Mouse (Mus musculus) layer of hippocampus, postnatal 25 days (tissue): ENCODE measurements around the gene Celf1. TPM values are rescaled to one million over a fixed set of nuclear protein-coding genes. Genes with fewer than 3 reads are reported as not detected.

ENCODE experiments used
- DNase-seq, 2 experiments: peaks; one replicate each; pipeline ENCODE4 v3.0.0; 2022; ENCODE audit warnings: mixed read lengths in 2 of 2, low spot score in 1 of 2; ENCODE audit errors: extremely low spot score in 1 of 2
- total RNA-seq, 2 experiments: library from RNA; stranded (reverse); gene quantifications; 2 replicates each; pipeline ENCODE4 v1.2.3; 2021

Celf1 gene
- total RNA-seq, 2 experiments from 2014 or later = 138 to 153 TPM

DNA sequence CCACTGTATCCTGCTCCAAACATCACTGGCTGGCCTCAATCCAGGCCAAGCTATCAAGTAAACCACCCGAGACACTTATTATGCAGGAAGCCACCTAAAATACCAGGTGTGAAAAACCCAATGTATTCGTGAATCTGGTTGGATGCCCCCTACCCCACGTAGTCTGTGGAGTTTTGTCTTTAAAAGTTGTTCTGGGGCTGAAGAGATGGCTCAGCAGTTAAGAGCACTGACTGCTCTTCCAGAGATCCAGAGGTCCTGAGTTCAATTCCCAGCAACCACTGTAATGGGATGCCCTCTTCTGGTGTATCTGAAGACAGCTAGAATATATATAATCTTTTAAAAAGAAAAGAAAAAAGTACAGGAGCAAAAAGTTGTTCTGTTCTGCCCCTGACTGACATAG, 1.8 kb upstream of the Celf1 start:
- no peak for DNase-seq

DNA sequence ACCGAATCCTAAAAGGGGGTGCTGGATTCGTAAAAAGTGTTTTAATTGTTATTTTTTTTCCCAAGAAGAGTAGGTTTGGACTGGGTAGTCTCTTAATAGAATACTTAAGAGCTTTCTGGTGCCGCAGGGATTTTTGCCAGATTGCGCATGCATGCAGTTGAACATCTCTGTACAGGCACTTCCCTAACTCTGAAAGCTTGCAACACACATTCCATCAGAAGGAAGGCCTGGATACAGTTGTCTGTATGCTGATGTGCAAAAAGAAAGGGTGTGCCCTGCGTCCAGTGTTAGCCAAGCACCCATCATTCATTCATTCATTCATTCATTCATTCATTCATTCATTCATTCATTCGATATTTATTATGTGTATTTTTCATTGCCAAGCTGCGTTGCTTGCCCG, 432 bp upstream of the Celf1 start:
- DNase-seq = no peak

DNA sequence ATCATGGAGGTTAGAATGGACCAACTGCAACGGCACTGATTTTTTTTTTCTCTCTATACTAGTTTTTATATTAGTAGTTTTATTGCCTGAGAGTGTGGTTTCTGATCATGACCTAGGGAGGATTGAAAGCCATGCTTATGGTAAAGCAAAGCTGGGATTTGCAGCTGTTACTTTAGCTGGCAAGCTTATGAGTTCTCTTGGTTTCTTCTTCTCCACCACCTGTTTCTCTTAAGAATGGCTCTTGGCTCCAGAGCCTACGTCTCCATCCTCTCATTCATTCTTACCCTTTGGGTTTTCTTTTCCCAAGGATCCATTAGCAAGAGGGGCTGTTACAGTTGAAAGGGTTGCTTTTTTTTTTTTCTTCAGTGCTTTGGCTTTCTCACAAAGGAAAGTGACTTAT, 1.6 kb downstream of the Celf1 start:
- no peak for DNase-seq

DNA sequence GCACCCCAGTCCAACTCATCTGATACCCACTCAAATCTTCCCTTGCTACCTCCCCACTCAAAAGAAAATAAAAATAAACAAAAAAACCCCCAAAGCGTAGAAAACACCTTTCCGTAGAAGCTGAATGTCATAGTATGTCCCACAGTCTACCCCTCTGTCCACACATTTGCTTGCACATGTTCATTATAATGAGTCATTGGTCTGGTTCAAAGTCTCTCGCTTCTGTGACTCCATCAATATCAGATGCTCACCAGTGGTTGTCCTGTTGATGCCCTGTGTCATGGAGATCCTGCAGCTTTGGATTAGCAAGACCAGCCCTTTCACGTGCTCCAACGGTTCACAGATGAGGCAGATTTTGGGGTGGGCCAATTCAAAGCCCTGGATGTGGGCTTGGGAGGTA, 10.0 kb downstream of the Celf1 start:
- DNase-seq = no peak

DNA sequence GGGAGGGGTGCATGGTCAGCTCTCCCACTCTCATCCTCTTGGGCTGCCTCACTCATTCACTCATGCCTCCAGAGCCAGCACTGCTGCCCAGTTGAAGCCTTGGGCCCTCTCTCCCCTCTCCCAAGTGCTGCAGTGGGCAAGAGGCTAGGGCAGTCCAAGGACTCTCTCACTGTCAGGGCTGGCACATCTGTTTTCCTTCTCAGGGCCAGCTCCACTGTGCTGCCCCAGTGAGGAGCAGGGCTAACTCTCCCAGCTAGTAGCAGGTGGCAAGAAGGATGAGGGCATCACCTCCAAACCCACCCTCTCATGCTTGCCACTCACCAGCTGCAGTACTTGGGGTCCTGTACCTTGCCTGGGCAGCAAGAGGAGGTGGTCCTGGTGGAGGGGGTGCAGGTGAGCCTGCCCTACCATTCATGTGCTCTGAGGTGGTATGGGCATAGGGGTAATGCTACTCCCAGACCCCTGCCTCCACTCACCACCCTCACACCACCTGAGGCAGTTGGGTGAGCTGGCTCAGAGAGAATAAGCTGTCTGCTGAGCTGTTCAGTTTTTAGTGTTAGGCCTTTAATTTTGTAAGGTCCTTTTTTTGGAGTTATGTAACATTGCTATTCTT, 10.5 kb downstream of the Celf1 start:
- no peak for DNase-seq

DNA sequence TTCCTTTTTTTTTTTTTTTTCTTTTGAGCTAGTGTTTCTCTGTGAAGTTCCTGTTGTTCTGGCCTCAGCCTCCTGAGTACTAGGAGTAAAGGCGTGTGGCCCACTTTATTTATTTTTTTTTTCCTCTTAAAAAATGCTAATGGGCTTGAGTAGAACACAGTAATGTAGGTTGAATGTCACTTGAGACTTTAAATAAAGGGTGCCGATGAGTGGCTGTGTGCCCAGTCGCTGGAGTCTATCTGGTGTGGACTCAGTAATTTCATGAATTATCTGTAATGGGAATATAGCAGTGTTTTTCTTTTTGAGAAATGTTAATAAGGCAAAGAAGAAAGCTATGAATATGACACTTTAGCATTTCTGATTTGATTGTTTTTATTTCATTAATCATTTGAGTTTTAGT, 13.3 kb downstream of the Celf1 start:
- no peak for DNase-seq

DNA sequence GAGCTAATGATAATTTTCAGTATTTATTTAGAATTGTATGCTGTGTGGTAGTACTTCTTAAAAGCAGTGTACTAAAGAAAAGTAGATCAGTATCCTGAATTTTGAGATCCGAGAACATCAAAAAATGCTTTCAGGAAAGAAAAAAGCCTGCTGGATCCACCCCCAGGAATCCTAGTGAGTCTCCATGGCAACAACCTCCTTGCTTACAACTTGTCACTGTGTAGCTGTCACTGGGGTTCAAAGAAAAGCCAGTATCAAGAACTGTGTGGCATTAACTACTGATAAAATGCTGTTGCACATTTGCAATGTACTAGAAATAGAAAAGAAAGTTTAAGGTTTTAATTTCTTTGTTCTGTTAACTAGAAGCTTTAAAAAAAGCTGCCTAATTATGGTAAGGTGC, 15.9 kb downstream of the Celf1 start:
- DNase-seq = no peak

DNA sequence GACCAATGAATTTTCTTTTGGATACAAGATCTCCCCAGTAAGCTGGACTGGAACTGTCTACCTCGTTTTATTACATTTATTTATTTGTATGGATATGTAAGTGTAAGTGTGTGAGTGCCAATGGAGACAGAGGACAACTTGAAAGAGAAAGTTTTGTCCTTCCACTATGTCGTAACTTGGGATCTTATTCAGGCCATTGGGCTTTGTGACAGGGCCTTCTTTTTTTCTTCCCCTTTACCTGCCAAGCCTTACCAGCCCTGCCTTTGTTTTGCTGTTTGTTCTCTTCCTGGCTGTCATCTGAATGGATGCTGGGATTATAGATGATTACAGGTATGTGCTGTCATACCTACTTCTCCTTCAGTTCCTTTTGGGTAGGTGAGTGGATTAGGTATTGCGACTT, 18.7 kb downstream of the Celf1 start:
- no peak for DNase-seq

DNA sequence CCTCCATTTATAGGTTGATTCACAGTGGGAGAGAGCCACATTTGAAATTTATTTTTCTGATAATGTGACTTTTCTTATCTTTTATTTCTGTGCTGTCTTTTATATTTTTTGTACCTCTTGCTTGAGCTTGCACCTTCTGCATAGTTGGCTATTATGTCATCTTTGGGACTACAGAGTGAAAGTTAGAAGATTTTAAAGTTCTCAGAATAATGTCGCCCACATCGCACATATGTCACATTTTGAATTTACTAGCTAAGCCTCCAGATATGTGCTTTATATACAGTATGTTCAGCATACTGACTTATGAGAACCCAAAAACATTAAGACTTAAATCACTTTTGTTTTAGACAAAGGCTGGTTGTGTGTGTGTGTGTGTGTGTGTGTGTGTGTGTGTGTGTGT, 19.8 kb downstream of the Celf1 start:
- no peak for DNase-seq

DNA sequence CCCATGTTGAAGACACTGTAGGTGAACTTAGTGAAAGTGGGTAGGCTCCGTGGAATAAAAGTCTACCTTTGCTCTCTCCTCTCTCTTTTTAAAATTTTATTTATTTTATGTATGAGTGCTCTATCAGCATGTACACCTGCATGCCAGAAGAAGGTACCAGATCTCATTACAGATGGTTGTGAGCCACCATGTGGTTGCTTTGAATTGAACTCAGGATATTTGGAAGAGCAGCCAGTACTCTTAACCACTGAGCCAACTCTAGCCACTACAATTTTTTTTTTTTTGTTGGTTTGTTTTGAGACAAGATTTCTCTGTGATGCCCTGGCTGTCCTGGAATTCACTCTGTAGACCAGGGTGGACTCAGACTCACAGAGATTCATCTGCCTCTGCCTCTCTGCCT, 23.1 kb downstream of the Celf1 start:
- no peak for DNase-seq

DNA sequence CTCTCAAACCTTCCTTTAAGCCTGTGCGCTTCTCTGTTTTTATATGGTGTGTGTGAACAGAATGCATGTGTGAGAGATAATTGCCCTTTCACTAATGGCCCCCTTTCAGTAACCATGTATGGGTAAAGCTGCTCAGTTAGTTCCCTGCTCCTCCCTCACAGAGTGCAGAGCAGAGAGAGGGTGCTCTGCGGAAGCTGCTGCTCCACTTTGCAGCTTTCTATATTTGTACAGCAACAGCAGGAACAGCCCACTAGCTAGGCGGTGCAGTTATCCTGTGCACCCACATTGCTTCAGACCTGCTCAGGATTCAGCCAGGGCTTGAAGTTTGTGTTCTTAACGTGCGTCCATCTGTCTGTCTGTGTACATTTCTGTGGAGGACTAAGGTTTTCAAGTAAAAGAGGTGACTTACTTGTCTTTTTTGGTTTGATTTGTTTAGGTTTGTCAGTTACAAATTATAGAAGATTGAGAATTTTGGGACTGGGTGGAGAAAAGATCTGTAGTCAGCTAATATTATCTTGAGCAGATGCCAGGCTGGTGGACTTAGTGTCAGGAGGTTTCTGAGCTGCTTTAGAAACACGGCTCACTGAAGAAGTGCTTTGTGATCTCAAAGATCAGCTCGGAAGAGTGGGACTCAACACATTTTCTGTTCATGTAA, 24.8 kb downstream of the Celf1 start:
- peak; percentile 33 to 42 for DNase-seq

DNA sequence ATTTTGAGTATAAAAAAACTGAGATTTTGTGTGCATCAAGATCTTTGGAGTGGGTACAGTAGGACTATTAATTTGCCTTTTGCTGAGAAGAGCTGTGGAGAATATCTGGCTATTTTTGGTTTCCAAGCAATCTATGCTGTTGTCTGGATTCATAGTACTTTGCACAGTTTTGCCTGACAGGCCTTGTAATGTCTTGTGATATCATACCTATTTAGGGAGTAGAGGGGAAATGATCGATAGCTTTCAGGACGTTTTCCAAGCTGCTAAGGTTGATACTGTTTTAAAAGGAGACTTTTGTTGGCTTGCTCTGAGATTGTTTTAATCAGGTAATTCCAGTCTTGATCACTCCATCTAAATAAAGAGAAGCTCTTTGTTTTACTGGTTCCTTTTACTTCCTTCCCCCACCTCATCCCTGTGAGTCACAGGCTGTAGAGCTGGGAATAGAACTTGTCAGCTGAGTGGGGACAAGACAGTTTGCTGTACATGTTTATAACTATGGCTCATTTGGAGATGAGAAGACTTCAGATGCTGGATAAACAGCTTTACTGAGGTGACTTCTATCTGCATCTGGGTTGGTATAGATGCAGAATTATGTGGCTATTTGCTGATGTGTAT, 25.4 kb downstream of the Celf1 start:
- no peak for DNase-seq

DNA sequence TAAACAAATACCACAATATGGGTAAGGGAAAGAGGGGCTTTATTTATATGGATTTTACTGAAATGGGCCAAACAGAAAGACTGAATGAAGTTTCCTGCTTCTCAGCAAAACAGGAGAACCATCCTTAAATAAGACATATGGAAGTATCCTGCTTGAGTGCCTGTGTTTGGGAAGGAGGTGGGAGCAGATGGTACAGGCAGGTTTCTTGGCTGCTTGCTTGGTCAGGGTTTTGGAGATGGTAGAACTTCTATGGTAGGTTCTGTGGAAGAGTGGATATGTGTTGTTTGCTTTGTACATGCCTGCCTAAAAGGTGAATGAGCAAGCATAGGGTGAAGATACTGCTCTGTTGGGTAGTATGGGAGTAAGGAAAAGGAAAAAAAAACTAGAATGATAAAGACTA, 30.4 kb downstream of the Celf1 start:
- DNase-seq = no peak

DNA sequence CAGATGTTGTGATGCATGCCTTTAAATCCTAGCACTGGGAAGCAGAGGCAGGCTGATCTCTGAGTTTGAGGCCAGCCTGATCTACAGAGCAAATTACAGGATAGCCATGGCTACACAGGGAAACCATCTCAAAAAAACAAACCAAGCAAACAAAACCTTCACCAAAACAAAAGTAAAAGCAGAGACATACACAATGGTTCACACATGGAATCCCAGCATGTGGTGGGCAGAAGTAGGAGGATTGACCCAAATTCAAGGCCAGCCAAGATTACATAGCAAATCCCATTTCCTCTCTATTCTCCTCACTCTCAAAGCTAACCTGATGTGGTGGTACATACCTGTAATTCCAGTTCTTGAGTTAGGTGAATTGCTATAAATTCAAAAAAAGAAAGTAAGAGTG, 33.9 kb downstream of the Celf1 start:
- DNase-seq = no peak

DNA sequence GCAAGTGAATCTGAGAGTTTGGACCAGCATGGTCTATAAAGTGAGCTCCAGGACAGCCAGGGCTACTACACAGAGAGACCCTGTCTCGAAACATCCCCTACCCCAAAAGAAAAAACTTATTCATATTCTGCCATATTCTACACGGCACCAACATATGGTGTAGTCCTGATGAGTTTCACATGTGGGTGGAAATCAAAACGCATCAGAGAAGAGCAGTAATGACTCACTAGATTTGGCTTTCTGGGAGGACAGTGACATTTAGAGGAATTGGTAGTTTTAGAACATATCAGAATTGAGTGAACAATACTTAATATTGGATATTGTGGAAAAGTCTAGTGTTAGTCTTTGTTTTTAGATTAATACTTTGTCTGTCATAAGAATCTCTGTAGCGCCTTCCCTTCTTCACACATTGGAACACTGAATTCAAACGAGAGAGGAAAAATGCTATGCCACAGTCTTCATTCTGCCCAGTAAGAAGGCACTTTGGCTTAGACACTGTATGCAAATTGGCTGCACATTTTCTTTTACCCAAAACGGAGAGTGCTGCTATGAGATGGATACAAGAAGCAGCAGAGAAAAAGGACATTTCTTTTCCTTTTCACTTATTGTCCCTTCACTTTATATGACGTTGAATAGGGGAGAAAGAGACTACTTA, 35.1 kb downstream of the Celf1 start:
- DNase-seq = no peak

DNA sequence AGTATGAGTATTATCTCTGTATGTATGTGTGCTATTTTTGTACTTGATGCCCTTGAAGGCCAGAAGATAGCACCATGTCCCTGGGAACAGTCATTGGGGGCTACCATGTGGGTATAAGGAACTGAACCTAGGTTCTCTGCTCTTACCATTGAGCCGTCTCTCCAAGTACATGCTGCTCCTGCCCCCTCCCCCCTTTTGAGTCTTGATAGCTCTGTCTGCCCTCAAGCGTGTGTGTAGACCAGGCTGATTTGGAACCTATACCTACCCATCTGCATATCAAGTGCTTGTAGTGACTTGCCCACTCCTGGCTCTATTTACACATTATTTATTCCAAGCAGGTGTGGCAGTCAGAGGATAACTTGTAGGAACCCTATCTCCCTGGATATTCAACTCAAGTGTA, 36.4 kb downstream of the Celf1 start:
- DNase-seq = no peak

DNA sequence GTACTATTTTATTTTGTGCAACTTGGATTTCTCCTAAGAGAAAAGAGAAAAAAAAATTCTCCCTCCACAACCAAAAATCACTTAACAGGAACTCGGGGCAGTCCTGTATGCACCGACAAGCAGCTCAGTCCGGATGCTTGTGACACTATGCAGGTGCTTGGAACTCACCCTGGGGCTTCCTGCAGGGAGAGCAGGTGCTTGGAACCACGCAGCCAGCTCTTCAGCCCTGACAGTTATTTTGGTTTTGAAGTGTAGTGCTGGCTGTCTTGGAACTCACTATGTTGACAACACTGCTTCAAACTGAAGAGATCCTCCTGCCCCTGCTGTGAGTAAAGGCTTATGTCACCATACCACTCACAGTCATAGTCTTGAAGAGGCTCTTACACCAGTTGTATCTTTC, 37.1 kb downstream of the Celf1 start:
- DNase-seq = no peak

DNA sequence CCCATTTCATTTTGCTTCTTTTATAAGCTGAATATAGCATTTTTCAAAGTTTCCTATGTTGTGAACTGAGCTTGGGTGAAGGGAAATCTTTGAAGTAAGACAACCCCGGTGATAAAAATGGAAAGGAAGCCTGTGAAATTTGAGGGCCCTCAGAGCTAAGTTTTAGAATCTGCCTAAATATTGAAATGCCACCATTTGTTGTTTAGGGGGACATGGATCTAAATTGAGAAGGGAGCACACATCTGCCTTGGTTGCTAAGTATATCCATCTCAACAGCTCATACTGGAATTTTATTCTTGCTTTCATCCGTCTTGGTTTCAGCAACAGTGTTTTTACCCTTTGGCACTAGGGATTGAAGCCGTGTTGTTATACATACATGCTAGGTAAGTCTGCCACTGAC, 45.9 kb downstream of the Celf1 start:
- no peak for DNase-seq

DNA sequence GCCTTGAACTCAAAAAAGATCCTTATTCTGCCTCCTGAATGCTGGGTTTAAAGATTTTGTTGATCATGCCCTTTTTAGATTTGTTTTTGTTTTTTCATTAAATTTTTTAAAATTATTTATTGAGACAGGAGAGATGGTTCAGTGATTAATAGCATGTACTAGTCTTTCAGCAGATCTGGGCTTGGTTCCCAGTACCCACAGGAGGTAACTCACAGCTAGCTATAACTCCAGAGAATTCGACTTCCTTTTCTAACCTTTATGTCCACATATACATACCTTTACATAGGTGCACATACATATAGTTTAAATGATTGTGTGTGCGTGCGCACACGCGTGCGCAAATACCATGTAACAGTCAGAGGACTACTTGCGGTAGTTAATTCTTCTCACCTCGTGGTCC, 68.4 kb downstream of the Celf1 start:
- no peak for DNase-seq

DNA sequence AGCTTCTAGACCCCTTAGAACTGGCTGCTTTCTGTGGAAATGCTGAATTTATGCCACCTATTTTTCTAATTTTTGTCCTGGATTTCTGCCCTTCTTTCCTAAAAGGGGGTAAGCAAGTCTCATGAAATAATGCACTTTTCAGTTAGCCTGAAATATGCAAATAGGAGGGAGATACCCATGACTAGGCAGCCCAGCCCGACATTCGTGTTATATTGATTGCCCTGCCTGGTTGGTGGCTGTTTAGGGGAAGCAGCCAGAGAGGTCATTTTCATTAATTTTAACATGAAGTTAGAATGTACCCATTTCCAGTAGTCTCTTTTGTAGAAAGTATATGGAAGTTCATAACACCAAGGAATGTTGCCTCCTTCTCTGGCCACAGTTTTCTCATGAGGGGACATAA, 73.7 kb downstream of the Celf1 start:
- DNase-seq = no peak

DNA sequence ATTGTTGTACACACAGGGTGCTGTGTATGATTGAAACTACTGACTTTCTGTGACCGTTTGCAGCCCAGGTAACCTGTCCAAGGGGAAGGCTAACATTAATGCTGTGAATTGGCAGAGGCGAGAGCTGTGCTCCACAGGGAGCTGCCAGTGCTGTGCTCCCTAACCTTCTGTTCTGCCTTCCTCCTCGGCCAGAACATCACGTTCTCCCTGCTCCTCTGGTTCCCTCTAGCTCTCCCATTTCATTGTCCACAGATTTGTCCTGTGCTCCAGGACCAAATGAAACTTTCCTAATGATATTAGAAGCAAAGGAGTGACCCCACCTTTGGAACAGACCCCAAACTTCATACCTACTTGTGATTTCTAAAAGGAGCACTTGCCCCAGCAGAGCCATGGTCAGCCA, 75.2 kb downstream of the Celf1 start:
- no peak for DNase-seq
